Mouse (Mus musculus): ENCODE data around the gene Mmp14. TPM values are rescaled to one million over a fixed set of nuclear protein-coding genes. Genes with fewer than 3 reads are reported as not detected.

Mmp14 gene
- 29.8 and 67.3 TPM in 2 replicates for total RNA-seq (2012; rRNA removed)

DNA sequence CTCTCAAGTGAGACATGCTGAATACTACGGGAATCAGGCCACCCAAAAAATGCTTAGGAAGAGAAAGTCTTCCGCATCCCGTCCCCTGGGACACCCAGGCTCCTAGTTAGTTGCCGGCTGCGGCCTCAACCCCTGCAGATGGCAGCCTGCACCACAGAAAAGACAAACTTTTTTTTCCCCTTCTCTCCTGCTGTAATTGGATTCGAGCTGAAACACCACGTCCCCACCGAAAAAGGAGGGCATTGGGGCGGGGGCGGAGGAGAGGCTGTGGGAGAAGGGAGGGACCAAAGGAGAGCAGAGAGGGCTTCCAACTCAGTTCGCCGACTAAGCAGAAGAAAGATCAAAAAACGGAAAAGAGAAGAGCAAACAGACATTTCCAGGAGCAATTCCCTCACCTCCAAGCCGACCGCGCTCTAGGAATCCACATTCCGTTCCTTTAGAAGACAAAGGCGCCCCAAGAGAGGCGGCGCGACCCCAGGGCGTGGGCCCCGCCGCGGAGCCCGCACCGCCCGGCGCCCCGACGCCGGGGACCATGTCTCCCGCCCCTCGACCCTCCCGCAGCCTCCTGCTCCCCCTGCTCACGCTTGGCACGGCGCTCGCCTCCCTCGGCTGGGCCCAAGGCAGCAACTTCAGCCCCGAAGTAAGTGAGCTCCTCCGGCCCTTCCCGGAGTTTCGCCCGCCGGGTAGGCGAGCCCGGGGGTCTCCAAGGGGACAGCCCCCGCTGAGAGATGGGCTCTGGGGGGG is at the start of gene Mmp14:
TSS of gene Mmp14 (plus strand) at position 279 of the 744 bp plus-strand sequence.
- no peak within 1 kb of the TSS for H3K27ac ChIP-seq (ENCODE audit: insufficient read depth, low read depth, low read length, poor library complexity, severe bottlenecking)
- H3K9me3 ChIP-seq (ENCODE audit: control insufficient read depth, insufficient read depth, low read depth, low read length) = no peaks in the 10 kb centered on the region
- peak within 1 kb of the TSS; percentile 78 for H3K9ac ChIP-seq (ENCODE audit: insufficient read depth, low read depth, low read length, poor library complexity, severe bottlenecking)
- TF ChIP-seq ZNF384 (IDR thresholded peaks at IDR 0.05; ENCODE audit: low read depth, low read length) = no peak
- no peak for TF ChIP-seq CHD2 (IDR thresholded peaks at IDR 0.05; ENCODE audit: low read depth, low read length)
- TF ChIP-seq HCFC1 (IDR thresholded peaks at IDR 0.05; ENCODE audit: borderline replicate concordance, insufficient read depth, low read length) = no peak
- no peak for TF ChIP-seq ZC3H11A (IDR thresholded peaks at IDR 0.05; ENCODE audit: borderline replicate concordance, low read depth, low read length)
- no peak for TF ChIP-seq MAFK (IDR thresholded peaks at IDR 0.05; ENCODE audit: insufficient read depth, low read depth, low read length)
- H3K4me3 ChIP-seq (ENCODE audit: insufficient read depth in 1 of 2, low read depth in 1 of 2, low read length in 2 of 2, poor library complexity in 1 of 2, severe bottlenecking in 1 of 2) = peak within 1 kb of the TSS; percentile 68 to 69
- H3K36me3 ChIP-seq (ENCODE audit: control insufficient read depth, insufficient read depth, low read length, poor library complexity, severe bottlenecking) = peaks cover 7% of the 10 kb centered on the region
- in situ Hi-C loops (cut with MboI; ENCODE audit: low sequenced_read_pairs in 2 of 2, unreplicated experiment in 2 of 2) = no loop called here
- DNase-seq (ENCODE audit: low read depth, low spot score) = no peak
- H3K4me1 ChIP-seq (ENCODE audit: control insufficient read depth in 2 of 2, insufficient read depth in 2 of 2, low read length in 2 of 2, poor library complexity in 1 of 2) = peaks cover 6 to 23% of the 10 kb centered on the region in 2 experiments

- no peaks in the 10 kb centered on the region for H3K9me3 ChIP-seq (ENCODE audit: control insufficient read depth, insufficient read depth, low read depth, low read length)
- in situ Hi-C loops (cut with MboI; ENCODE audit: low sequenced_read_pairs in 2 of 2, unreplicated experiment in 2 of 2) = loop anchor here in 1 of 2 experiments (25.0 kb wide), 1 partner anchor 105 kb away; the partner anchor contains the start of gene Rem2
Observed at GRCm38 (mm10) chr14:54381816-54382215, 49.6 kb upstream of the Mmp14 start.

DNA sequence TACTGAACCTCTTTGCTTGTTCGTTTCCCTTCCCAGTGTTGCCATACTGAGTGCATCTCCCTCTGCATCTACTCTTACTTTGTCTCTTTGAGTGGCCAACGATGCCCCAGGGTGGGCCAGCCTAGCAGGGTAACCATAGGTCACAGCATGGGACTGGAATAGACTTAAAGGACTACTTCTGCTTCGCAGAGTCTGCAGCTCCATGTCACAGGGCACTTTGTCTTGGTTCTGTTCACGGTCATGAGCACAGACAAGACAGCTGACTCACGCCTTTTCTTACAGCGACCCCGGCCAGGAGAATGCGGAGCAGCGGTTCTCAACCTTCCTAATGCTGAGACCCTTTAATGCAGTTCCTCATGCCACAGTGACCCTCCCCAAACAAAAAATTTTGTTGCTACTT is 48.8 kb upstream of the Mmp14 start:
- Histone ChIP-seq H3K9me3 (ENCODE audit: control insufficient read depth, insufficient read depth, low read depth, low read length) (no peaks in the 10 kb centered on the region), H3K27ac (ENCODE audit: insufficient read depth, low read depth, low read length, poor library complexity, severe bottlenecking) (no peak overlapping the region; the same call in 1 of the 2 replicates), H3K36me3 (ENCODE audit: control insufficient read depth, insufficient read depth, low read length, poor library complexity, severe bottlenecking) (peaks cover 43% of the 10 kb centered on the region), H3K9ac (ENCODE audit: insufficient read depth, low read depth, low read length, poor library complexity, severe bottlenecking) (no peak overlapping the region; the same call in 1 of the 2 replicates), H3K4me3 (ENCODE audit: insufficient read depth in 1 of 2, low read depth in 1 of 2, low read length in 2 of 2, poor library complexity in 1 of 2, severe bottlenecking in 1 of 2) (no peak overlapping the region), H3K4me1 (ENCODE audit: control insufficient read depth in 2 of 2, insufficient read depth in 2 of 2, low read length in 2 of 2, poor library complexity in 1 of 2) (peaks cover 11 to 52% of the 10 kb centered on the region in 2 experiments; a peak in 3 of 4 replicates)
- DNase-seq (ENCODE audit: low read depth, low spot score) = no peak
- in situ Hi-C loops (cut with MboI; ENCODE audit: low sequenced_read_pairs in 2 of 2, unreplicated experiment in 2 of 2) = loop anchor here in 1 of 2 experiments (25.0 kb wide), 1 partner anchor 105 kb away; the partner anchor contains the start of gene Rem2
- no peak for TF ChIP-seq MAFK (IDR thresholded peaks at IDR 0.05; ENCODE audit: insufficient read depth, low read depth, low read length)
- no peak for TF ChIP-seq ZC3H11A (IDR thresholded peaks at IDR 0.05; ENCODE audit: borderline replicate concordance, low read depth, low read length)
- TF ChIP-seq CHD2 (IDR thresholded peaks at IDR 0.05; ENCODE audit: low read depth, low read length) = no peak
- TF ChIP-seq ZNF384 (IDR thresholded peaks at IDR 0.05; ENCODE audit: low read depth, low read length) = no peak
- TF ChIP-seq HCFC1 (IDR thresholded peaks at IDR 0.05; ENCODE audit: borderline replicate concordance, insufficient read depth, low read length) = no peak

More at GRCm38 (mm10) chr14:54381816-54382215, 49.6 kb upstream of the Mmp14 start:
- H3K36me3 ChIP-seq (ENCODE audit: control insufficient read depth, insufficient read depth, low read length, poor library complexity, severe bottlenecking) = peaks cover 41% of the 10 kb centered on the region
- H3K9ac ChIP-seq (ENCODE audit: insufficient read depth, low read depth, low read length, poor library complexity, severe bottlenecking) = no peak overlapping the region
- no peak for DNase-seq (ENCODE audit: low read depth, low spot score)
- H3K27ac ChIP-seq (ENCODE audit: insufficient read depth, low read depth, low read length, poor library complexity, severe bottlenecking) = no peak overlapping the region
- no peak for TF ChIP-seq MAFK (IDR thresholded peaks at IDR 0.05; ENCODE audit: insufficient read depth, low read depth, low read length)
- no peak for TF ChIP-seq CHD2 (IDR thresholded peaks at IDR 0.05; ENCODE audit: low read depth, low read length)
- no peak for TF ChIP-seq ZC3H11A (IDR thresholded peaks at IDR 0.05; ENCODE audit: borderline replicate concordance, low read depth, low read length)
- TF ChIP-seq ZNF384 (IDR thresholded peaks at IDR 0.05; ENCODE audit: low read depth, low read length) = no peak
- no peak for TF ChIP-seq HCFC1 (IDR thresholded peaks at IDR 0.05; ENCODE audit: borderline replicate concordance, insufficient read depth, low read length)
- H3K4me1 ChIP-seq (ENCODE audit: control insufficient read depth in 2 of 2, insufficient read depth in 2 of 2, low read length in 2 of 2, poor library complexity in 1 of 2) = peaks cover 11 to 51% of the 10 kb centered on the region in 2 experiments; a peak in 3 of 4 replicates
- no peak overlapping the region for H3K4me3 ChIP-seq (ENCODE audit: insufficient read depth in 1 of 2, low read depth in 1 of 2, low read length in 2 of 2, poor library complexity in 1 of 2, severe bottlenecking in 1 of 2)

DNA sequence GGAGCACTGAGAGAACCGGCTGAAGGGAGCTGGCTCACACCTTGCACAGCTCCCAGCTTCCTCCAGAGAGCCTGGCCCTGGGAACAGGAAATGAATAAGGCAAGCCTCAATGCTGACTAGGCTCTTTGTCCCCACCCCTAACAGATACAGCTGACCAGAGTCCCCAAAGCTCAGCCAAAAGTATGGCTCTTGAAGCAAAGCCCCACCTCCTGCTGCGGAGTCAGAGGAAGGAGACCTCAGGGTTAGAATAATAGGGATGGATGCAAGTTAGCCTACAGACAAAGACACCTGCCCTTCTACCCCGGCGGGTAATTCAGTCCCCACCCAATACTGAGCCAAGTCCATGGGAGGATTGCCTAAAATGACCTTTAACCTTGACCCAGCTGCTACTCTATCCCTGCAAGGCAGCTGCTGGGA is 48.0 kb upstream of the Mmp14 start:
- in situ Hi-C loops (cut with MboI; ENCODE audit: low sequenced_read_pairs in 2 of 2, unreplicated experiment in 2 of 2) = loop anchor here in 1 of 2 experiments (25.0 kb wide), 1 partner anchor 104 kb away; the partner anchor contains the start of gene Rem2
- peak overlapping the region; percentile 71; the same call in 1 of the 2 replicates for H3K27ac ChIP-seq (ENCODE audit: insufficient read depth, low read depth, low read length, poor library complexity, severe bottlenecking)
- peak; percentile 71 for DNase-seq (ENCODE audit: low read depth, low spot score)
- peak overlapping the region in 1 of 2 experiments; percentile 15; a peak in 2 of 4 replicates for H3K4me3 ChIP-seq (ENCODE audit: insufficient read depth in 1 of 2, low read depth in 1 of 2, low read length in 2 of 2, poor library complexity in 1 of 2, severe bottlenecking in 1 of 2)
- no peaks in the 10 kb centered on the region for H3K9me3 ChIP-seq (ENCODE audit: control insufficient read depth, insufficient read depth, low read depth, low read length)
- peak overlapping the region; percentile 44; the same call in 1 of the 2 replicates for H3K9ac ChIP-seq (ENCODE audit: insufficient read depth, low read depth, low read length, poor library complexity, severe bottlenecking)
- no peak for TF ChIP-seq ZNF384 (IDR thresholded peaks at IDR 0.05; ENCODE audit: low read depth, low read length)
- peak; percentile 87 for TF ChIP-seq MAFK (IDR thresholded peaks at IDR 0.05; ENCODE audit: insufficient read depth, low read depth, low read length)
- H3K4me1 ChIP-seq (ENCODE audit: control insufficient read depth in 2 of 2, insufficient read depth in 2 of 2, low read length in 2 of 2, poor library complexity in 1 of 2) = peaks cover 11 to 47% of the 10 kb centered on the region in 2 experiments; a peak in 3 of 4 replicates
- peaks cover 43% of the 10 kb centered on the region for H3K36me3 ChIP-seq (ENCODE audit: control insufficient read depth, insufficient read depth, low read length, poor library complexity, severe bottlenecking)

Data from ES-E14 (cell line).